Mouse (Mus musculus): ENCODE data around the gene Nos1.

DNA sequence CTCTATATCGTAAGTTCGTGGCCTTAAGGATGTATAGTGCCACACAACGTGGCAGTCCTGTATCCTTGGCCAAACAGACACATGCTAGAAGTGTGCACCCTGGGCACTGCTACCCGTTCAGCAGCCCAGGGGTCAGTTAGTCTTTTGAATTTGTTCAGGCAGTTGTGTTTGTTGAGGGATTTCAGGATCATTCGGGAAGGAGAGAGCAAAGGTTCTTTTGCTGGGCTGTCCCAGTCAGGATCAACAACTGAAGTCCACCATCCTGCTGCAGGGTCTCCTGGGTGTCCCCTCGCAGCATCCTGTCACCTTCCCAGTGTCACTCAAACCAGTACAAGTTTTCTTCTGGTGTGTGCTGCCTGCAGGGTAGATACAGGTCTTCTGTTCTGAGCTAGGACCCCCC is 215.7 kb downstream of the Nos1 start:
- TF ChIP-seq CTCF (IDR thresholded peaks at IDR 0.05; ENCODE audit: low read depth) (no peak), EP300 (IDR thresholded peaks at IDR 0.05; ENCODE audit: low read depth) (no peak)

Measured in heart, postnatal 0 days (tissue).